Mouse (Mus musculus): ENCODE results near the gene Mtif2.

Gene Mtif2

DNA sequence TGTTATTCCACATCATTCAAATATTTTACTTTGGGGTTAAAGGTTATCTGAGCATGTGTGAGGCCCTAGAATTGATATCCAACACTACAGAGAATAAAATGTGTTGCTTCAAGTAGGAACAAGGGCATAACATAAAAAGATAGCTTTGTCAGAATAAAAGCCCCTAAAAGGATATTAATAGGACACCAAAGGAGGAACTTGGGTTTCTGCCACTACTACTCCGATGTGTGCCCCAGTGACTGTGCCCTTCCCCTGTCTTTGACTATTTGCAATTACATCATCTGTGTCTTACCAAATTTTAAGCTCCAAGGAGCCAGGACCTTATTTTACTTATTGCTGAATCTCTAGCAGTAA is 23.2 kb downstream of the Mtif2 start:
- peak in 1 of 2 experiments; percentile 35 for DNase-seq (ENCODE audit: low spot score in 2 of 2)

DNA sequence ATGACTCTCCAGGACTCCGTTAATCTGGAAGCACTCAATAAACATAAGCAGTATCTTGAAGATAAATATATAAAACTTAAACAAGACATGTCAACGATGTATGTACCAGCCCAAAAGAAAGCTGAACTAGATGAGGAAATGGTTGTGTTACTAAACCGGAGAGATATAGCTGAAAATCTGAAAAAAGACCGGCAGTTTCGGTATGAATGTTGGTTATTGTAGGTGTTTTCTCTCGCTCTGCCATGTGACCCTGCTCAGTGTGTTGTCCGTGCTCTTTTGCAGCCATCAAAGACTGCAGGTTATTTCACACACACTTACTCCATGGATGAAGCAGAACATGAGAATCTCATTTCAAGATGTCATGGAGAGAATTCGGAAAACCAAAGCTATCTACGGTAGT is 34.2 kb downstream of the Mtif2 start:
- DNase-seq (ENCODE audit: low spot score in 2 of 2): no peak

DNA sequence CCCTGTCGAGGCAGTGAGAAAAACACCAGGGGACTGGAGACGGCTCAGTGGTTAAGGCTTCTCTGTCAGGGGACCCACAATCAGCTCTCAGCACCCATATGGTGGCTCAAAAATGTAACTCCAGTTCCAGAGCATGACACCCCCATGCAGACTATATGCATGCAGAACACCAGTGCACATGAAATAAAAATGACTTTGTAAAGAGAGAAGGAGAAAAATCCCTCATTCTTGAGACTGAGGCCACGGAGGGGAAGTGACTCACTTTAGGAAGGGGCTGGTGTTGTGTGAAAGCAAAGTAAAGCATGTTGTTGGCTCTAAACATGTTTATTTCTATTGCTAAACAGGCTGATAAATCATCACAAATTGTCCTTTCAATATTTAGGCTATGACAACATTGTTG is 34.8 kb downstream of the Mtif2 start:
- DNase-seq (ENCODE audit: low spot score in 2 of 2): no peak

DNA sequence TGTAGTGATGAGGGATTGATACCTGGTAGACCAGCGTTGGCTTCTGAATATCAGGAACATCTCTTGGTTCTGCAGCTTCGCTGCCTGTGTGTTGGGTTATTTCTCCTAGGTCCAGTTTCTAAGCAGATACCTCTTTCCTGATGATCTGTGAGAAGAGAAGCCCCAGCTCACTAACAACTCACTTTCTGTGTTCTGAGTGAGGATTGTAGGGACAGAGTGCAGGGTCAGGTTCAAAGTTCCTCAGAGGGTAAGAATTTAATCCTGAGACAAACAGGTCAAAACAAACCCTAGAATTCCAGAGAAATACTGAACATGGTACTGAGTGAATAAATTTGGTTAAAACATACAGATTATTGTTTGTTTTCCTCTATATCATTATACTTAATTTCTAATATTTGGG is 37.2 kb downstream of the Mtif2 start:
- DNase-seq (ENCODE audit: low spot score in 2 of 2): no peak

DNA sequence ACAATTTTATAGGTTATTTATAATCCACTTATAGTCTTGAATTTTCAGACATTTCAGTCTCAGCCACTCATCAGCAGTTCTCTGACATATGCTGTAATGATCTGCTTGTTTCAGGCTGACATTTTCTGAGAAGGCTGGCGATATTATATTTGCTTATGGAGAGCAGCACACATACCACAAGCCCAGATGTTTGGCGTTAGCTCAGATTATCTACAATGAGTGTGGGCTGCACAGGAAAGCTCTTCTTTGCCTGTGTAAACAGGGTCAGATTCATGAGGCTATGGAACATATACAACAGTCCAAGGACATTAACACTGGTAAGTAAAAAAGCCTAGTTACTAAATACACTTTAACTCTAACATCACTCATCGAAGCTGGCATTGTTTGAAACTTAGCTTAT is 45.3 kb downstream of the Mtif2 start:
- no peak for DNase-seq (ENCODE audit: low spot score in 2 of 2)

DNA sequence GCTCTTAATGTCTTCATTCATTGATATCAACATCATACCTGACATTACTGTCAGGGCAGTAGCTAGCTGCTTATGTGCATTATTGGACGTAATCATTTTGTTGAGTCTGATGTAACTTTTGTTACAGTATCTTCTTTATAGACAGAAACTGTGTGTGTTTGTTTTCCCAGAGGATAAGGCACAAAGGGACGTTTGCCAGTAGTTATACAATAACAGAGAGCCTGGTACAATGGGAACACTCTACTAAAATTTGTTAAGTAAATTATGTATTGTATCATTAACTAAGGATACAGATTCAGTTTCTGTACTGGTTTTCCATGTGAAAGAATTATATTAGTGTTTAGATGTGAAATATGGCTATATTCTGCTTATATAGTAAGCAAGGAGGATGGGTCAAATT is 46.4 kb downstream of the Mtif2 start:
- DNase-seq (ENCODE audit: low spot score in 2 of 2): no peak

DNA sequence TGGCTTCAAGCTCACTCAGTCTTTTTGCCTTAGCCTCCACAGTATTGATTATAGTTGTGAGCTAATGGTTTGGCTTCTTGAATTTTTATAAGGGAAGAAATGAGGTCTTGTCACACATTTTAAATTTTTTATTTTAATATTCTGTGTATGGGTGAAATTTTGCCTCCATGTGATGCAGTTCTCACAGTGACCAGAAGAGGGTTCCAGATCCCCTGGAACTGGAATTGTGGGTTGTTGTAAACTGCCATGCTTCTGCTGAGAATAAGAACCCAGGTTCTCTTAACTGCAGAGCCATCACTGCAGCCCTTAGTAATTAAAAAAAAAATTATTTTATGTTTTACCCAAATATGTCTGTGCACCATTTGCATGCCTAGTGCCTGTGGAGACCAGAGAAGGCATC is 53.4 kb downstream of the Mtif2 start:
- no peak for DNase-seq (ENCODE audit: low spot score in 2 of 2)

All from heart, adult 9 months (tissue).